Mouse (Mus musculus): ENCODE measurements around the gene Ccpg1. TPM values are rescaled to one million over a fixed set of nuclear protein-coding genes. Genes with fewer than 3 reads are reported as not detected.

Gene Ccpg1
- total RNA-seq, 1 experiment from 2014 or later: 583 TPM

GRCm38 (mm10) chr9:72988706-72989105, 3.5 kb downstream of the Ccpg1 start:
- no peak for ATAC-seq (ENCODE audit: extremely low read depth, insufficient number of reproducible peaks, low FRiP score, poor library complexity, severe bottlenecking)

- ATAC-seq (ENCODE audit: extremely low read depth, insufficient number of reproducible peaks, low FRiP score, poor library complexity, severe bottlenecking): 0 out of 2 replicates have a peak, but pooled peaks have one; percentile 33
These were observed 6.2 kb downstream of the Ccpg1 start for GRCm38 (mm10) chr9:72991420-72991819.

GRCm38 (mm10) chr9:72992576-72992975, 7.3 kb downstream of the Ccpg1 start:
- ATAC-seq (ENCODE audit: extremely low read depth, insufficient number of reproducible peaks, low FRiP score, poor library complexity, severe bottlenecking): no peak

- no peak for ATAC-seq (ENCODE audit: extremely low read depth, insufficient number of reproducible peaks, low FRiP score, poor library complexity, severe bottlenecking)
These were observed 10.9 kb downstream of the Ccpg1 start for GRCm38 (mm10) chr9:72996167-72996566.

DNA sequence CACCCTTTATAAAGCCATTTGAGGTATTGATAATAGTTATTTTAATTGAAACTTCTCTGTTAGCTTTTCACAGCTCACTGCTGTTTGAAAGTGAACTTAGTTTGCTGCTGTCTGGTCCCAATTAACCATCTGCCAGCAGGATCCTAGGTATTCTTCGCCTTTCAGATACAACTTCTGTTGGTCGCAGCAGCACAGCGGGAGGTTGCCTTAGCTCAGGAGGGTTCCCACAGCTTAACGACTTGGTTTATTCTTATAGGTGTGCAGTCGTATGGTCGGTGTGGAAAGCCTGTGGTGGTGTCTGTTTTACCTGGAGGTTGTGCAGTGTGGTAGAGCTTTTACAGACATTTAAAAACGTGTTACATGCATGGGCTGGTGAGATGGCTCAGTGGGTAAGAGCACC, 11.6 kb downstream of the Ccpg1 start:
- no peak for ATAC-seq (ENCODE audit: extremely low read depth, insufficient number of reproducible peaks, low FRiP score, poor library complexity, severe bottlenecking)

DNA sequence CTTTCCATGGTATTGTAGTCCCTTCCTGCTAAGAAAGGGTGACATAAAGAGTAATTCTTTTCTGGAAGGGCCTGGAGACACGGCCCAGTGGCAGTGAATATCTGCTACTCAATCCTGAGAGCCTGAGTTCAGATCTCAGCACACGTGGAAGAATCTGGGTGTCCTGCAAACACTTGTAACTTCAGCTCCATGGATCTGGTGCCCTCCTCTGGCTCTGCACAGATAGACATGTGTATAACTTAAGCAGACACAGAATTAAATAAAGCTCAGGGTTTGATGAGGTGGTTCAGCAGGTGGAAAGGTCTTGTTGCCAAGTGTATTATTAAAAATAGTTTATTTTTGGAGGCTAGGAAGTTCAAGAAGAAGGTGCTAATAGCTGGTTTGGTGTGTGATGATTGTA, 15.3 kb downstream of the Ccpg1 start:
- ATAC-seq (ENCODE audit: extremely low read depth, insufficient number of reproducible peaks, low FRiP score, poor library complexity, severe bottlenecking): no peak

GRCm38 (mm10) chr9:73001314-73002011, 16.2 kb downstream of the Ccpg1 start:
- peak; percentile 31; the same call in 1 of the 2 replicates for ATAC-seq (ENCODE audit: extremely low read depth, insufficient number of reproducible peaks, low FRiP score, poor library complexity, severe bottlenecking)

- ATAC-seq (ENCODE audit: extremely low read depth, insufficient number of reproducible peaks, low FRiP score, poor library complexity, severe bottlenecking): no peak
These were observed 16.9 kb downstream of the Ccpg1 start for GRCm38 (mm10) chr9:73002177-73002576.

DNA sequence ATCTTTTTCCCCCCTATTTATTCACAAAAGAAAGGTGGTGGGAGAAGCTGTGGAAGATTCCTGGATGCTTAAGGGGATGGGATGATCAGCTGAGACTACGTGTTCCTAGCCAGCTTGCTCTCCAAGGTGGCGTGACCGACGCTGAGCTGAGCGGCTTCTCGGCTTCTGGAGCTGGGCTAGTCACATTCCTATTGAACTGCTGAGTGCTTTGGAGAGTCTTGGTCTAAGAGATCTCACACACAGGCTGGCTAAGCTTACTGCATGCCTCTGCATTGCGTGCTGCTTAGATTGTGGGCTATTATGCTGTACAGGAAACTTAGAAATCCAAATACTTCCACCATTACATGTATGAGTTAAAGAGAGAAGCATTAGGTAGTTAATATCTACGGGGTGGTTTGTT, 18.8 kb downstream of the Ccpg1 start:
- no peak for ATAC-seq (ENCODE audit: extremely low read depth, insufficient number of reproducible peaks, low FRiP score, poor library complexity, severe bottlenecking)

DNA sequence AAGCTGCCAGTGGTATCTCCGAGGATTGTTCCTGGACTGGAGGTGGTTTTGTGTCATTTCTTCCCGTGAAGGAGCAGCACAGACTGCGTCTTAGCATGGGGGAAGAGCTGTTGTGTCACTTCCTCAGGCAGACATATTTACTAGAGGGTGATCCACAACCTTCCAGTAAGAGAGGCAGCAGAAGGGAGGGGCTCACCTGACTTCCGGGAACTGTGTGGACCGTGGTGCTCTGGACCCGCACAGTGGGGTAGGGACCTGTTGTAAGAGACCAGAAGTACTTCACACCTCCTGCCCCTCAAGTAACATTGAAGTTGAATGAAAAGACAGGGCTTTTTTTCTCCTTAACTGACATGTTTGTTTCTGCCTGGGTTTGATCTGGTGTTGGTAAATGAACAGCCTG, 19.9 kb downstream of the Ccpg1 start:
- peak; percentile 23; the same call in 1 of the 2 replicates for ATAC-seq (ENCODE audit: extremely low read depth, insufficient number of reproducible peaks, low FRiP score, poor library complexity, severe bottlenecking)

- no peak for ATAC-seq (ENCODE audit: extremely low read depth, insufficient number of reproducible peaks, low FRiP score, poor library complexity, severe bottlenecking)
These were observed 20.9 kb downstream of the Ccpg1 start for GRCm38 (mm10) chr9:73006175-73006574.

DNA sequence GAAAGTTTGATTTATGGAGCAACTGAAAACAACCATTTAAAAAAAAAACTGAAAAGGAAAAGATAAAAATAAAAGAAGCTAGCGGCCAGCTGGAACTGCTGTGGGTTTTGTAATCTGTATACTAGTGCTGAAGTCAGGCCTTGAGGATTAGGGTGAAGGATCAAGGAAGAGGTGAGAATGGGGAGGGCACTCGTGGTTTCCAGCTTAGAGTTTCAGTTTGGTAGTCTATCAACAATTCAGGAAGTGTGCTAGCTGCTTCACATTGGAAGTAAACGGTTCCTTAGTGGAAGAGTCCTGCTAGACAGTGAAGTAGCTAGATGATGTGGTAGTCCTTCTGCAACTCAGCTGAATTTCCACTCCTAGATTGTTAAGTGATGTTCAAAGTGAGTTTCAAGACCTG, 23.2 kb downstream of the Ccpg1 start:
- ATAC-seq (ENCODE audit: extremely low read depth, insufficient number of reproducible peaks, low FRiP score, poor library complexity, severe bottlenecking): no peak

DNA sequence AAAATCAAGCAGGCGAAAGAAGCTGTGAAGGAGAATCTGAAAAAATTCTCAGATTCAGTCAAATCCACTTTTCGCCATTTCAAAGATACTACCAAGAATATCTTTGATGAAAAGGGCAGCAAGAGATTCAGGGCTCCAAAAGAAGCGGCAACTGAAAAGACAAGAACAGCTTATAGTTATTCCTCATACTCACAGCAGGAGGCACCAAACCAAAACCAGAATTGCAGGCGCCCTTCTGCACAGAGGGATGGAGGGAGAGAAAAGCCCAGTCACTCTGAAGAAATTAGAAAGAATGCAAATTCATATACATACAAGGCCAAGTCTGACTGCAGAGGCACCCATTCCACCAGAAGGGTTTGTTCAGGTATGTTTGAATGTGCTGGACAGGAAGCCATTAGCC, 27.4 kb downstream of the Ccpg1 start:
- ATAC-seq (ENCODE audit: extremely low read depth, insufficient number of reproducible peaks, low FRiP score, poor library complexity, severe bottlenecking): no peak

GRCm38 (mm10) chr9:73014724-73015123, 29.5 kb downstream of the Ccpg1 start:
- no peak for ATAC-seq (ENCODE audit: extremely low read depth, insufficient number of reproducible peaks, low FRiP score, poor library complexity, severe bottlenecking)

DNA sequence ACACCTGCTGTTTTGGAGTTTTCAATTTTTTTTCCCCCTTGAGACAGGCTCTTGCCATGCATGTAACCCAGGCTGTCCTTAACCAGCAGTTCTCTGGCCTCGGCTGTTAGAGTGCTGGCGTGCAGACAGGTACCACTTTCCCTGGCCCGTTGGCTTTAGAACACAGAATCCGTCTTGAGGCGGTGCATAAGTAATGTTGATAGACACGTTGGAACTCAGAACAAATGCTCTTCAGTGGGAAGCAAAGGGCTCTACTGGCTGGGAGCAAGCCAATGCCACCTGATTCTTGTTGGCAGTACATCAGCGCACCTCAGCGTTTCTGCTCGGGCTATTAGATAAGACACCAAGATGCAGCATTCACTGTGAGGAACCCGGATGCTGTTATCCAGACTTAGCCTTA, 34.6 kb downstream of the Ccpg1 start:
- no peak for ATAC-seq (ENCODE audit: extremely low read depth, insufficient number of reproducible peaks, low FRiP score, poor library complexity, severe bottlenecking)

- ATAC-seq (ENCODE audit: extremely low read depth, insufficient number of reproducible peaks, low FRiP score, poor library complexity, severe bottlenecking): no peak
These were observed 35.4 kb downstream of the Ccpg1 start for GRCm38 (mm10) chr9:73020566-73021097.

DNA sequence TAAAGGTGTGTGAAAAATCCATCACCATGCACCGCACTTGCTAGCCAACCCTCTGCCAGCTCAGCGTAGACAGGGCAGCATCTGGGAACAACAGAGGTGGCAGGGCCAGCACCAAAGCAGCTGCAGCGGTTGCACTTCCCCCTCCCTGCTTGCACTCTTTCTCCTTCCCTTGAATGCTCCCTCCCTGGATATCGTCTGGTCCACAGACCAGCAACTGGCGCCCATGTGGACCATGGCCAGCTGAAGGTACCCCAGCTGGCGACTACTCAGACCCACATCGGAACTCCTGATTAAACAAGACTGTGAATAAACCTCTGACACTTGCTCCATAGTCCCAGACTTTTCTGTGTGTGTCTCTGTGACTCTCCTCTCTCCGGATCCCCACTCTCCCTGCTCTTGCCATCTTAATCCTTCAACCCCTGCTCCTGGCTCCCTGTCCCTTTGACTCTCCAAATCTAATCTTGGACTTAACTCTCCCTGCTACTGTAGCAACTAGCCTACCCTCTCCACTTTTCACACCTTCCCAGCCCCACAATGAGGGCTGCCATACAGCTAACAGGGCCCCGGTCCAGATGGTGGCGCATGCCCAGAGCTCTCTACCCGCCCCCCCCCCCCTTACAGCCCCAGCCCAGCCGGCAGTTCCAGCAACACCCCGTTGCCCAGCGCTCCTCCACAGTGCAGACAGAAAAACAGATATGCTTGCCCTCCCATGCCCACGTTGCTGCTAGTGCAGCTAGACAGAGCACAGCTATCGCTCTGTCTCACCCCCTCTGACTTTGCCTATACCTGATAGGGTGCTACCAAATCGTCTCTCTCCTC, 40.8 kb downstream of the Ccpg1 start:
- no peak for ATAC-seq (ENCODE audit: extremely low read depth, insufficient number of reproducible peaks, low FRiP score, poor library complexity, severe bottlenecking)

- no peak for ATAC-seq (ENCODE audit: extremely low read depth, insufficient number of reproducible peaks, low FRiP score, poor library complexity, severe bottlenecking)
These were observed 45.2 kb downstream of the Ccpg1 start for GRCm38 (mm10) chr9:73030443-73030842.

DNA sequence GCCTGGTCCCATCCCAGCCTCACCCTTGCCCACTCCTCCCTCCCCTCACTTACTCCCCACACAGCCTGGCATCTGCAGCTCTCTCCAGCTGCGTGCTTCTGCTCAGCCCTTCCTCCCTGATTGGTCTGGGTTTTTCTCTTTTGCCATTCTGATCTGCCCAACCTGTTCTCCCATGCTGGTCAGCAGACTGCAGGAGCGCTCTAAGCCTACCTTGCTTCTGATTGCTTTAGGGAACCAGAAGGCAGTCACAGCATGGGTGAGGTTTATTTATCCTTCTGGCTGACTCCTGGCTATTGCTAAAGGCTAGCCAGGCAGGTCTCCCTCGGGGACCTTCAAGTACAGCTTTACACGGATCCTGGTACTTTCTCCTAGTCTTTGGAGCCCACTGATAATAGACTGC, 46.2 kb downstream of the Ccpg1 start:
- ATAC-seq (ENCODE audit: extremely low read depth, insufficient number of reproducible peaks, low FRiP score, poor library complexity, severe bottlenecking): no peak

- ATAC-seq (ENCODE audit: extremely low read depth, insufficient number of reproducible peaks, low FRiP score, poor library complexity, severe bottlenecking): no peak
These were observed 48.2 kb downstream of the Ccpg1 start for GRCm38 (mm10) chr9:73033406-73033805.
